Mouse (Mus musculus) right cerebral cortex, postnatal 25 days (tissue): ENCODE results near the gene Lypd6.
A peak's percentile ranks its signal among the peaks of the same experiment; 100 is the strongest.

Experiments used
- DNase-seq: peaks from one replicate; pipeline ENCODE4 v3.0.0; 2022

Lypd6 gene

DNA sequence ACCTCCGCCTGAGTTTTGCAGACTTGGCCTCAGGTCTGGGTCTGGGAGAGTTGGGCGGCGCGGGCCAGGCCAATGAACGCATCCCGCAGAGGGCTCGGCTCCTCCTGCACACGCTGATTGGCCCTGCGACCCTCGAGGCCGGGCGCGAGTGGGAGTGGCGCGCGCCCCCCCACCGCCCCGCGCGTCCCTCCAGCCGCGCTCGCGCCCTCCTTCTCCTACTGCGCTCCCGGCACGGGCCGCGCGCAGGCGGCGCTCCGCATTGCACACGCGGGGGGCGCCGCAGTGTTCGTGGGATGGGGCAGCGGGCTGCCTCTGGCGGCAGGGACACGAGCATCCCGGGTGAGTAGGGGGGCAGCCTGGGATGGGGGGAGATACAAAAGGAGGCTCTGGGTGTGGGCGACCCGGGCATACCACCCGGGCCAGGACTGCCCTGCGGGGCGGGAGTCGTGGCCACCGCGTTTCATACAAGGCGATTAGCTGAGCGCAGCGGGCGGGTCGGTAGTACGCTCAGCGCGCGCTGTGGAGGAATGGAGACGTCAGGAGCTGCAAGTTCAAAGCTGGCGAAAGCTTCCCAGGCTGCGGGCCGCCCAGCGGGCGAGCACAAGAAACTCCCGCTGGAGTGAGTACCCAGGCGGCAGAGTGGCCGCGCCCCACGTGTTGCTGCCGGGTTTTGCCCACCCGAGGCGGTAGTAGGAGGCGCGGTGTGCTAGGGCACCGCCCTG, at the start of gene Lypd6:
Gene Lypd6, plus strand, starts transcription at position 184 of the 722 bp plus-strand sequence.
- DNase-seq = peak; percentile 59

DNA sequence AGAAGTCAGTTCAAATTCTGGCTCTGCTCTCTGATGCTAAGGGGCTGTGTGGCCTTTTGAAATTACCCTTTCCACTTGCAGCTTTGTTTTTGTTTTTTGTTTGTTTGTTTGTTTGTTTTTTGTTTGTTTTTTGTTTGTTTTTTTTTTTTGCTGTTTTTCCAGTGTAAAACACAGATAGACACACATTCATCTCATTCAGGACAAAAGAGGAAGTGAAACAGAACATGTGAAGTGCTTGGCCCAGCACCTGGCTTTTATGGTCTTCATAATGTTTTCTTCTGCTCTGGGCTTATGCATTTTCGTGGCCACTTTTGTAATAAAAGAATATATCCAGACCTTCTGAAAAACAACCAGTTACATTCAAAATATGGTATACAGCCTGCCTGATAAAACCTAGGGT, 46.8 kb upstream of the Lypd6 start:
- DNase-seq = no peak

GRCm38 (mm10) chr2:50025549-50025948, 40.7 kb upstream of the Lypd6 start:
- DNase-seq = no peak

- no peak for DNase-seq
These were observed 37.3 kb upstream of the Lypd6 start for GRCm38 (mm10) chr2:50028930-50029329.

- no peak for DNase-seq
These were observed 21.9 kb upstream of the Lypd6 start for GRCm38 (mm10) chr2:50044170-50044870.

DNA sequence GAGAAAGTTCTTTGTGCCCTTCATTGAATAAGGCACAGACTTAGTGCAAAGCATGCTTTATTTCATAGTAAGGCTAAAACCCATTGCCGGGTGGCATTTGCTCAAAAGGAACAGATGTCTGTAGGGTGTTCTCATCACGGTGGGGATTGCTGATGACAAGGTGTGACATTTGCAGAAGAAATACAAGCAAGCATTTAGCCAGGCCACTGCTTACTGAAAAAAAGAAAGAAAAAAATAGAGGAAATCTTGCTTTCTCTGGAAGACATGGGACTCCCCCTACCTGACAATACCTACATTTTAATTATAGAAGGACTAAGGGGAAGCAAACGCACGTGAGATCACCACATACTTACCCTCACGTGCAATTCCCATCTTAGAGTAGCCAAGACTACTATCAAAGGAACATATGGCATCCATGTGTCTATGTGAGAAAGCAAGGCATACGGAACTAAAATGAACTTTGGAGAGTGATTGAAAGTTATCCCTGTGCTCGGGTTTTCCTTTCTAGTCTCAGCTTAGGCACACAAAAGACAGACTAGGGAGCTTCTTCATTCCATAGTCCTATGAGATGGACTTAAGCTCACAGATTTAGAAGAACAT, 21.3 kb upstream of the Lypd6 start:
- DNase-seq = no peak

DNA sequence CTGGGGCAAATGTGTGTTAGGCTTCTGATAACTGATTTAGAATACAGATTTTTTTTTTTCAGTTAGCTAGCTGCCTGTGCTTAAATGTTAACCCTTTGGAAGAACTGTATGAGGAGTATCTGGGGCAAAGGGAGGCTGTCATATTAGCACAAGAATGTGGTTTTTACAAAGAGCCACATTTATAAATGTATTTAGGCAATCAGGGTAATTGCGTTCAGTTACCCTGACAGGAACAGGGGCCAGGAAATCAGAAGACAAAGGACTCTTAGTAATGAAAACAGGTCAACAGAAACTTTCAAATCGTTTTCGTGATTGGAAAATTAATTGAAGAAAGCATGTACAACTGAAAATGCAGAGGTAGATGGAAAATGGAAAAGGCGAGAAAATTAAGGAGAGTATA, 20.4 kb upstream of the Lypd6 start:
- DNase-seq = no peak

GRCm38 (mm10) chr2:50048442-50048841, 17.8 kb upstream of the Lypd6 start:
- no peak for DNase-seq

GRCm38 (mm10) chr2:50053893-50054292, 12.3 kb upstream of the Lypd6 start:
- no peak for DNase-seq

GRCm38 (mm10) chr2:50065902-50066245, 355 bp upstream of the Lypd6 start:
- no peak for DNase-seq

GRCm38 (mm10) chr2:50066968-50067315, 713 bp downstream of the Lypd6 start:
- DNase-seq = no peak

- no peak for DNase-seq
These were observed 3.5 kb downstream of the Lypd6 start for GRCm38 (mm10) chr2:50069571-50070295.

GRCm38 (mm10) chr2:50072158-50072557, 5.9 kb downstream of the Lypd6 start:
- no peak for DNase-seq

GRCm38 (mm10) chr2:50084746-50085145, 18.5 kb downstream of the Lypd6 start:
- no peak for DNase-seq

DNA sequence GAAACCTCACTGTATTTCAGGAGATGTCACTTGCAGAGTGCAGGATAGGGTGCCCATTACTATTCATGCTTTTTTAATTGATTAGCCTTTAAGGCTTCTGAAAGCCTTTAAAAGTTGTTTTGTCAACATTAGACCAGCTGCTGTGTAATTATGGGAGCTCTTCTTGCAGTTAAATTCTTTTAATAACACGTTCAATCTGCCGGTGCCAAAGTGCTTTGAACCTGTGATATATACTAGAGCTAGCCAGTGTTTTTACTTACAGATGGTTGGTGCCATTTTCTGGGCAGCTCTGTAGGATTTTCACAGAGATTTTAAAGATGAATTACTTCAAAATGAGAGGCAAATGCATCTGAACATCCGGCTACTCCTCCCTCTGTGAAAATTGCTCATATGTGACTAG, 21.5 kb downstream of the Lypd6 start:
- no peak for DNase-seq

DNA sequence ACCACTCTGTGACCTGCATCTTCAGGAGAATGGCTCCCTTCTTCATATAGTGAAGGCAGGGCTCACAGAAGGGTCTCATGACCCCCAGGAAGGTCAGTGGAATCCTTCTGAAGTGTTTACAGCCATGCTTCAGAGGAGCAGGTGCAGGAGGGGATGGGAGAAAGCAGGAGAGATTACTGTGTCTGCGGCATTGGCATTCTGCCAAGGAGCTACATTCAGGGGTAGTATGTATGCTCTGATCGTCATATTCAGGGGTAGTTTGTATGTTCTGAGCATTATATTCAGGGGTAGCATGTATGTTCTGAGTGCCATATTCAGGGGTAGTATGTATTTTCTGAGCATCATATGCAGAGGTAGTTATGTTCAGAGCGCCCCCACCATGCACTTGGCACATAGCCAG, 30.1 kb downstream of the Lypd6 start:
- no peak for DNase-seq

DNA sequence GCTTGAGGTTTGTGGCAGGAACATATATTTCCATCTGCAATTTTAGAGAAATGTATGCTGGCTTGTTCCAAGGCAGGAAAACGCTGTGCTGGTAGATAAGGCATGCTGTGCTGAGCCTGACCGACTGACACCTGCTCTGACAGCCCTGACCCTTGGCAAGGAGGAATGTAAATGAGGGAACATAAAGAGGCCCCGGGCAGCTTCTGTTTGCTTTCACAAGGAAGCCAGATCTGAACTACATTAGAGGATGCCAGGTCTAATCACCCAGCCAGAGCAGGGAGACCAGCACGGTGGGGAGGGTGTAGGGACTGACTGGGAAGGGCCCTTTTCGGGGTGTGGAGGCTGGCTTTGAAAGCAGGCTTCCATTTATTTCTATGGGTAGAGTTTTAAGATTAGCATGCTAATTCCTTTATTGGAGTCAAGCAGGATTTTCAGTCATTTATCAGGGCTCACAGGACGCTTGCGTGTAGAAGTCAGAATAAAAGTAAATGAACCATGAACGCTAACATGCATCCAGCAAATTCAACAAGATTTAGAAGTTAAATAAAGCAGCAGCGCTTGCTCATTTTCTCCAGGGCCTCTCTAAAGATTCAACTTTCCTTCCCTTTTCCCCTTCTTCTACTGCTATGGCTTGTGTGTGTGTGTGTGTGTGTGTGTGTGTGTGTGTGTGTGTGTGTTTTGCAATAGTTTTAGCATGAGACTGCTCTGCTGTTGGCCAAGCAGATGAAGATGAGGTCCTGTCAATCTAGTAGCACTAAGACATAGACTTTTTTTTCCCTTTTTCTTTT, 34.3 kb downstream of the Lypd6 start:
- no peak for DNase-seq

DNA sequence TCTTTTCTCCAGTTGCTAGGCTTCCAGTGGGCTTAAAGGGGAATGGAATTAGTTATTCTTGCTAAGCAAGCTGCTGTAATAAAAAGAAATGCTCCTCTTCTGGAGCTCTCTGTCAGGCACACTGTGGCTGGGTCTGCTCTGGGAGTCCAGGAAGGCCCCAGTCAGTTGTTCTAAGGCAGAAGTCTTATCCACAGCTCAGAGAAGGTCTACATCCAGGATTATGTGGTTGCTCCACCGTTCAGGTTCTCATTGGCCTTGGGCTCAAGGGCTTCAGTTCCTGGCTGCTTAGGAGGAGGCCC, 34.9 kb downstream of the Lypd6 start:
- DNase-seq = no peak

DNA sequence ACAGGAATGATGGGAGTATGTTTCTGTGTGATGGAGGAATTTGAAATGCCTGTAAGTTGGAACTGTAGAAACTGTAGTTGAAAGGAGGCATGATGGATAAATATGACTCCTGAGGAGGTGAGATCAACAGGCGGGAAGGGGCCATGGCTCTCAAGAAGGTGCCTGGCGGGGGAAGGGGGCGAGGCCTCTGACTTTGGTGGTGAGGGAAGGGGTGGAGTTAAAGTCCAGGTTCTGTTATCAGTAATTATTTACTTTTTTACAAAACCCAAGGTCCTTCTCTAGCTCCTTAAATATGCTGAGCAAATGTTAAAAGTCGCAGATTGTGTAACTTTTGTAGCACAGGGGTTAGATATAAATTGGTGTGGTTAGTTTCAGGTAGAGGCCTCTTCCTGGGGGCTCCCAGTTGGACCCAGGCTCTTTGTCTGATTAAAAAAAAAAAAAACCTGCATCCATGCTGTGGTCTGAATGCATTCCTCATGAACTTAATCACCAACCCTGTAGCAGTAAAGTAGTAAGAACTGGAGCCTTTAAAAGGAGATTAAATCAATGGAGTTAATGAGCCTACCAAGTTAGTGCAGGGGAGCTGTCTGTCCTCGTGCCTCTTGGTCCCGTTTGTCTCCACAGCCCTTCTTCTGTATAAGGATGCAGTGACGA, 37.7 kb downstream of the Lypd6 start:
- no peak for DNase-seq

GRCm38 (mm10) chr2:50105590-50105989, 39.4 kb downstream of the Lypd6 start:
- DNase-seq = no peak

GRCm38 (mm10) chr2:50105992-50106391, 39.8 kb downstream of the Lypd6 start:
- DNase-seq = no peak

- DNase-seq = no peak
These were observed 40.6 kb downstream of the Lypd6 start for GRCm38 (mm10) chr2:50106879-50107278.

DNA sequence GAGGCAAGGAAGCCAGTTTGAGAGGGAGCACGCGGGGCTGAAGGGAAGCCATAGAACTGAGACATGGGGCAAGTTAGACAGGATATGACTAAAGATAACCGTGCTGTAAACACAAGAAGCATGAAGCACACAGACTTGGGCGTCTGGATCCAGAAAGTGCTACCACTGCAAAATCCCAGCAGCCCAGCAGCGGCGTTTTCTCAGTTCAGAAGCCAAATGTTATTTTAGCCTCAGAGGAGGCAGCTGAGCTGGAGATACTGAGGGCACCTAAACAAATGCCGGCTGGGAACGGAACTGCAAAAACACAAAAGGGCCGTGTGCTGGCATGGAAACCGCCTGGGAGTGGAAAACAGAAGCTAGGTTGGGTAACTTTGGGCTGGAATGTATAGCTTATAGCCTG, 43.9 kb downstream of the Lypd6 start:
- peak; percentile 17 for DNase-seq
